Mouse (Mus musculus) intestine, postnatal 0 days (tissue): ENCODE results near the gene Pxn. TPM values are rescaled to one million over a fixed set of nuclear protein-coding genes. Genes with fewer than 3 reads are reported as not detected.
"Not testable (repeated sequence)": the region's sequence is repeated elsewhere in the genome, so short reads cannot be mapped to it uniquely, and the experiment has no call there.

ENCODE experiments used
- ATAC-seq: fragments of 200-750 bp; cut with Nextera tagmentation; 2 replicates; pipeline ENCODE4 v1.8.0; 2017; ENCODE audit warnings: mild to moderate bottlenecking, moderate TSS enrichment, moderate library complexity
- H3K27ac ChIP-seq: fragments of 300-500 bp; sonication (generic); 2 replicates; pipeline ENCODE4 v1.5.1; 2014; ENCODE audit warnings: mild to moderate bottlenecking, low read depth, low read length, moderate library complexity
- H3K27me3 ChIP-seq: fragments of 300-500 bp; sonication (generic); replicated peaks from 2 replicates; pipeline ENCODE4 v1.6.1; 2014; ENCODE audit warnings: low read length, mixed read lengths; ENCODE audit not compliant: control insufficient read depth, insufficient read depth
- H3K36me3 ChIP-seq: fragments of 300-500 bp; sonication (generic); 2 replicates; pipeline ENCODE4 v1.6.1; 2014; ENCODE audit warnings: mild to moderate bottlenecking, moderate library complexity; ENCODE audit not compliant: control insufficient read depth, insufficient read depth
- H3K4me1 ChIP-seq: fragments of 300-500 bp; sonication (generic); replicated peaks from 2 replicates; pipeline ENCODE4 v1.6.1; 2014; ENCODE audit warnings: antibody characterized with exemption, low read length, mixed read lengths; ENCODE audit not compliant: control insufficient read depth, insufficient read depth
- H3K4me2 ChIP-seq: fragments of 300-500 bp; sonication (generic); replicated peaks from 2 replicates; pipeline ENCODE4 v1.6.1; 2014; ENCODE audit warnings: low read depth, mild to moderate bottlenecking, moderate library complexity
- H3K4me3 ChIP-seq: fragments of 300-500 bp; sonication (generic); 2 replicates; pipeline ENCODE4 v1.5.1; 2014; ENCODE audit warnings: low read depth, low read length
- H3K9ac ChIP-seq: fragments of 300-500 bp; sonication (generic); 2 replicates; pipeline ENCODE4 v1.6.1; 2014; ENCODE audit warnings: mild to moderate bottlenecking, low read depth, low read length
- H3K9me3 ChIP-seq: fragments of 300-500 bp; sonication (generic); 2 replicates; pipeline ENCODE4 v1.6.1; 2016; ENCODE audit warnings: mixed run types; ENCODE audit not compliant: control insufficient read depth
- CTCF ChIP-seq: sonication (generic); IDR thresholded peaks from 2 replicates; pipeline ENCODE4 v1.5.1; 2016; ENCODE audit warnings: low read depth, mild to moderate bottlenecking, control low read depth, antibody characterized with exemption, moderate library complexity
- WGBS: fragments of 180-500 bp; shearing (Covaris S2); extraction: QIAGEN DNeasy Blood & Tissue Kit; methylation state at CpG from one replicate; pipeline ENCODE4 v1.1.7; 2014; 5-methylcytosine and 5-hydroxymethylcytosine counted together
- polyA plus RNA-seq: library from polyadenylated mRNA; unstranded; fragments of >200 nt; fragmentation: Nextera tagmentation; extraction: Ambion mirVana; gene quantifications from 2 replicates; pipeline ENCODE4 v1.2.1, GENCODE M21; 2015

Pxn gene
- polyA plus RNA-seq, 1 experiment from 2014 or later, result 65.1 TPM

GRCm38 (mm10) chr5:115497033-115497432 is 9.4 kb upstream of the Pxn start:
- Histone ChIP-seq H3K27me3 (no peaks in the 10 kb centered on the region), H3K9me3 (no peaks in the 10 kb centered on the region), H3K36me3 (no peaks in the 10 kb centered on the region), H3K9ac (no peak overlapping the region), H3K27ac (no peak overlapping the region), H3K4me2 (no peak overlapping the region), H3K4me3 (no peak overlapping the region), H3K4me1 (no peaks in the 10 kb centered on the region)
- no peak for ATAC-seq
- WGBS, result 68% methylated on average over 7 of the region's 7 CpGs
- no peak for TF ChIP-seq CTCF

GRCm38 (mm10) chr5:115498307-115499240 is 7.9 kb upstream of the Pxn start:
- no peak overlapping the region for H3K4me2 ChIP-seq
- H3K4me3 ChIP-seq, result no peak overlapping the region
- H3K4me1 ChIP-seq, result no peaks in the 10 kb centered on the region
- no peak for TF ChIP-seq CTCF
- H3K9me3 ChIP-seq, result no peaks in the 10 kb centered on the region
- H3K36me3 ChIP-seq, result no peaks in the 10 kb centered on the region
- no peak for ATAC-seq
- 59% methylated on average over 9 of the region's 9 CpGs for WGBS
- H3K27ac ChIP-seq, result no peak overlapping the region
- H3K9ac ChIP-seq, result no peak overlapping the region
- no peaks in the 10 kb centered on the region for H3K27me3 ChIP-seq

GRCm38 (mm10) chr5:115500383-115500935 is 6.0 kb upstream of the Pxn start:
- Histone ChIP-seq H3K4me3 (no peak overlapping the region), H3K4me1 (no peaks in the 10 kb centered on the region), H3K36me3 (no peaks in the 10 kb centered on the region), H3K27me3 (no peaks in the 10 kb centered on the region), H3K4me2 (no peak overlapping the region), H3K27ac (no peak overlapping the region), H3K9ac (no peak overlapping the region), H3K9me3 (no peaks in the 10 kb centered on the region)
- no peak for ATAC-seq
- TF ChIP-seq CTCF, result no peak
- WGBS, result 71% methylated on average over 12 of the region's 12 CpGs

GRCm38 (mm10) chr5:115503035-115503434 is 3.4 kb upstream of the Pxn start:
- TF ChIP-seq CTCF, result no peak
- Histone ChIP-seq H3K9me3 (no peaks in the 10 kb centered on the region), H3K4me3 (no peak overlapping the region), H3K4me2 (no peak overlapping the region), H3K4me1 (peaks cover 4% of the 10 kb centered on the region; the same call in 1 of the 2 replicates), H3K27me3 (no peaks in the 10 kb centered on the region), H3K9ac (no peak overlapping the region), H3K27ac (0 out of 2 replicates have a peak overlapping the region, but pooled peaks have one; percentile 7), H3K36me3 (no peaks in the 10 kb centered on the region)
- WGBS, result 33% methylated on average over 12 of the region's 12 CpGs
- ATAC-seq, result peak; percentile 39; the same call in 1 of the 2 replicates

GRCm38 (mm10) chr5:115505617-115506016 is 859 bp upstream of the Pxn start:
- WGBS, result 83% methylated on average over 4 of the region's 4 CpGs
- not testable (repeated sequence) for H3K4me2 ChIP-seq, H3K4me3 ChIP-seq, H3K27me3 ChIP-seq, H3K9ac ChIP-seq, H3K9me3 ChIP-seq, H3K36me3 ChIP-seq, H3K4me1 ChIP-seq, ATAC-seq, H3K27ac ChIP-seq

GRCm38 (mm10) chr5:115507267-115507980 is 948 bp downstream of the Pxn start:
- no peak for TF ChIP-seq CTCF
- Histone ChIP-seq H3K36me3 (no peaks in the 10 kb centered on the region), H3K4me2 (peak overlapping the region; percentile 90), H3K27ac (peak overlapping the region; percentile 82), H3K4me3 (peak overlapping the region; percentile 95), H3K9me3 (no peaks in the 10 kb centered on the region), H3K27me3 (no peaks in the 10 kb centered on the region), H3K4me1 (peaks cover 9% of the 10 kb centered on the region), H3K9ac (peak overlapping the region; percentile 88)
- no peak for ATAC-seq
- WGBS, result 13% methylated on average over 12 of the region's 12 CpGs
